Mouse (Mus musculus) layer of hippocampus, postnatal 25 days (tissue): Measurements from ENCODE around the gene 9230102O04Rik. TPM values are rescaled to one million over a fixed set of nuclear protein-coding genes. Genes with fewer than 3 reads are reported as not detected.

Experiments
- DNase-seq, 2 experiments: peaks; one replicate each; pipeline ENCODE4 v3.0.0; 2022; ENCODE audit warnings: mixed read lengths in 2 of 2, low spot score in 1 of 2; ENCODE audit errors: extremely low spot score in 1 of 2
- total RNA-seq, 2 experiments: library from RNA; stranded (reverse); gene quantifications; 2 replicates each; pipeline ENCODE4 v1.2.3; 2021

Gene 9230102O04Rik
- total RNA-seq, 2 experiments from 2014 or later, result not detected

DNA sequence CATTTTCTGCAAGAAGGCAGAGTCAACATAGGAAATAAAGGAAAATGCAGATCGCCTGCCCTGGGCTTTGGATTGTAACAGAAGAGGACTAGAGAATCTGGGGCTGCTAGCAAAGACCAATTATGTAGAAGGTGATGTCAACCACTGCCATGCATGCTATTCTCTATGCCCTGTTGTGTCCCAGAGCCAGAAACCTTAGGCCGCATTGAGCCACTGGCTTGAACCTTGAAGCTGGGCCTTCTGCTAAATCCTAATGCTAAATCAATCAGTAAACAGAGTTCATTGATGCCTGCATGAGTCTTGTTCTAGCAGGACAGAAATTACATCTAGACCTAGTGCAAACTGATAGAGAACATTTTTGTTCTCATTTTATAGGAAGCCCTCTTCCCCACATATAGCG, 3.3 kb downstream of the 9230102O04Rik start:
- DNase-seq, result no peak

DNA sequence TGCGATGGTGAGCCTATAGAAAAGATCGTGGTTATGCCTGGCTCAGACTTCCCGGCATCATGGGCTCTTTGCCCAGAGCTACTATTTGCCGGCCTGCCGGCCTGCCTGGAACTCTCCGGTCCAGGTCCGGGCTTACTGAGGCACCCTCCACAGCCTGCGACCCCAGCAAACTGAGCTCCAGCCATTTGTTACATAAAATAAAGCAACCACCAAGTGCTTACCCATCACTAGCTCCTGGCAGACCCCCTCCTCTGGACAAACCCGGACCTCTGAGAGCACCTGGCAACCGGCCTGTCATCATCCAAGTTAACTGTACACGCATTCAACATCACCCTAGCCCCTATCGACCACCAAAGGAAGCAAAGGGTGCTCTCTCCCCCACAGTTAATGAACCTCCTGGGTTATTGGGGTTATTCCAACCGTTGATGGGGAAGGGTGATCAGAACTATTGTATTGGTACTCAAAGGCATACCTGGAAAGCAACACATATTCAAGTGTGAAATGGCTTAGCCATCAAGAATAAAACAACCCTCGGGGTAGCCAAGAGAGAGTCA, 4.0 kb downstream of the 9230102O04Rik start:
- no peak for DNase-seq

DNA sequence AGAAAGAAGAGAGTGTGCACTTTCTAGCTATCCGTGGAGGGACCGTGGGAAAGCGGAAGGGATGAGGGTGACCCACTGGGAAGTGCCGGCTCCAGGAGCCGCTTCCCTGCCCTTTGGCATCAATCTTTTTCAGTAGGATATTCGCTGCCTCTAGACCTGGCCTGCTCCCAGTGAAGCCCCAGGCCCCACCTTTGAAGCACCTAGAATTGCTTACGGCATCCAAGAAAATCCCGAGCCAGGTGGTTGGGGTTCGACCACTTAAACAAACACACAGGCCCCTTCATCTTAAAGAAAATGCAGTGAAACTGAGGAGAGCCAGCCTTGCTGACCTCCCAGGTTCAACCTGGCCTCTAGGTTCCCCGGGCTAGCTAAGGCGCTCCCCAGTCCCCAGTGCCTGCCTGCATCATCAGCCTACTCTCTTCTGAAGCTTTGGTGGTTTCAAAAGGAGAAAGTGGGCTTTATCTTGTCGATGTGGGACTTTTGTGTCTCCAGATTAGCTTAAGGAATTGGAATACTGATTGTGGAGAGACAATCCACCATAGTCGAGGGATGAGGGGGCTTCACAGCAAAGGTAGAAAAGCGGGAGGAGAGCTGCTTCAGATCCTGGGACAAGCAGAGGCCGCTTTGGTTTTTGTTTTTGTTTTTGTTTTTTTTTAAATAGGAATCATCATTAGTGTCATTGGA, 4.7 kb downstream of the 9230102O04Rik start:
- no peak for DNase-seq

- no peak for DNase-seq
Measured at GRCm38 (mm10) chr2:9883803-9884532, 5.4 kb downstream of the 9230102O04Rik start.

GRCm38 (mm10) chr2:9882926-9883802, 6.2 kb downstream of the 9230102O04Rik start:
- no peak for DNase-seq

GRCm38 (mm10) chr2:9882371-9882925, 6.9 kb downstream of the 9230102O04Rik start:
- no peak for DNase-seq

- no peak for DNase-seq
Measured at GRCm38 (mm10) chr2:9881611-9882023, 7.7 kb downstream of the 9230102O04Rik start.

GRCm38 (mm10) chr2:9881051-9881591, 8.2 kb downstream of the 9230102O04Rik start, which contains the start of gene 4930412O13Rik:
Gene 4930412O13Rik (plus strand): TSS chr2:9881252.
- no peak for DNase-seq

DNA sequence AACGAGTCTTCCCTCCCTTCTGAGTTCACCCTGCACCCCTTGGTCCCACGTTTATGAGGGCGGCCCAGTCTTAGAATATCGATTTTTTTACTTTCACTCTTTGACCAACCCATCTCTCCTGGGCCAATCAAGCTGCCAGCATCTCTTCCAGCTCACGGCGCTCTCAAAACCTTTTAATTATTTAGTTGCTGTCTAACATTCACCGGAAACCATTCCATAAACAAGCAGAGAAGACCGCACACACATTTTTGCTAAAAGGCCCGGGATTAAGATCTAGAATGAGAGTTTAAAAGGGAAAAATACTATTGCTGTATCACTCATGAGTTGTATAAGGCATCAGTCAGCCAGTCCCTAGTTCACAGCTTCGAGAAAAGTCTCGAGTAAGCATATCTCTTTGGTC, 9.1 kb downstream of the 9230102O04Rik start:
- DNase-seq, result no peak

GRCm38 (mm10) chr2:9879493-9879892, 9.8 kb downstream of the 9230102O04Rik start:
- DNase-seq, result peak in 1 of 2 experiments; percentile 39

DNA sequence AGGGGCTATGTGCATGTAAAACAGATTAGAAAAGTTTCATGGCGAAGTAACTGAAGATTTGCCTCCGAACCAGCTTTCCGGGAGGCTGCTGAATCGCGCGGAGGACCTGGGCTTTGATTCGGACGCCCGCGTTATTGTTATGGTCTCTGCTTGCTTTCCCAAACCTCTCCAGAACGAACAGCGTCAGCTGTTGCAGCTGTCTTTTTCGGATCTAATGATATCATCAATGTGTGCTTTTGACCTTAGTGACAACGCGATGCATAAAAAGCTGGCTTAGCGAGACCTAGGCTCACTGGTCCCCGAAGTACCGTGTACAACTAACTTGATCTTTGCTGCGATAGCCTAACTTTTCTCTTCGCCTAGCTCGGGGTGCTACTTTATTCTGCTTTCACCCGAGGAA, 10.2 kb downstream of the 9230102O04Rik start:
- DNase-seq, result no peak

DNA sequence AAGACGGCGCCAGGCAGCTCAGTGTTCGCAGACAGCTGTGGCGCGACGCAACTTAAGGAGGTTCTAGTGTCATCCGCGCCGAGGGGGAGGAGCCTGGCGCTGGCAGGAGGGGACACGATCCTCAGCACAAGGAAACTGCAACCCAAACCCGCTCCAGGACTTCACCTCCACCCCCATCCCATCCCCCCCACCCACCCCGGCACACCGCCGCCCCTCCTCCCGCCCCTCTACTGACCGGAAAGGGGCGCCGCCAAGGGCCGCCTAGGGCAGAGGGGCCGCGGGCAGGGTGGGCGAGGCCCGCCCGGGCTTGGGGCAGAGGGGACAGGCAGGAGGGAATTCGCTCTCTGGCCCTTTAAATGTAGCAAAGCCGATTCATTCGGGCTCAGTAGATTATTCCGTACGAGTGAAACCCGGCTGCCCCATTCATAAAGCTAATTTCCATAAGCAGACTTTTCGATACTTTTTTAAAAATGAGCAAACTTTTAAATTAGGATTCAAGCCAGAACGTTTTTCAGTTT, 10.7 kb downstream of the 9230102O04Rik start:
- no peak for DNase-seq

- no peak for DNase-seq
Measured at GRCm38 (mm10) chr2:9877966-9878563, 11.3 kb downstream of the 9230102O04Rik start.

- DNase-seq, result no peak
Measured at GRCm38 (mm10) chr2:9877326-9877690, 12.0 kb downstream of the 9230102O04Rik start.

- no peak for DNase-seq
Measured at GRCm38 (mm10) chr2:9876621-9877325, 12.6 kb downstream of the 9230102O04Rik start.

DNA sequence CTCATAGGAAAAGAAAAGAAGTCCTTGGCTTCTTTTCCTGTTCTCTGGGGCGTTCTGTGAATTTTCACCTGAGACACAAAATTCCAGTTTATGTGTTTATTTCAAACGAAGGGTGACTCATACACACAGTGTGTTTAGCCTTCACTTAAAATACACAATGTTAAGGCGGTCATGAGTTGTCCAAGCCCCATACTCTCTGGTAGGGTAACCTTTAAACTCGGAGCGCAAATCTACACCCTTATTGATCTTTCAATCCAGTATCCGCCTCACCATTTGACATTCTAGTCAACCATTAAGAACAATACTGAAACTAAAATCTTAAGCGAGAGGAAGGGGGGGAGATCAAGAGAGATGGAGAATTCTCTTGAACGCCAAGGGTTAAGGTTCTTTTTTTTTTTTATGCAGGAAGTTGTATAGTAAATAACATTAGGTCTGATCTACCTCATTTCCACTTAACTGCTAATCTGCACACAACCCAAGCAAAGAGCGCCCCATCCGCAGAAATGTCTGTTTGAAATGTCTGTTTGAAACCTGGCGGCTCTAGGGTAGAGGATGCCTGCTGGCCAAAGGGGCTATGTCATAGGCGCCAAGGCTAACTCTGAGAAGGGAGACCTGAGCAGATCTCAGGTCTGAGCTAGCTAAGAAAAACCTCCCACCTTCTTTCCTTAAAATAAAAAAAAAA, 13.5 kb downstream of the 9230102O04Rik start:
- DNase-seq, result no peak

DNA sequence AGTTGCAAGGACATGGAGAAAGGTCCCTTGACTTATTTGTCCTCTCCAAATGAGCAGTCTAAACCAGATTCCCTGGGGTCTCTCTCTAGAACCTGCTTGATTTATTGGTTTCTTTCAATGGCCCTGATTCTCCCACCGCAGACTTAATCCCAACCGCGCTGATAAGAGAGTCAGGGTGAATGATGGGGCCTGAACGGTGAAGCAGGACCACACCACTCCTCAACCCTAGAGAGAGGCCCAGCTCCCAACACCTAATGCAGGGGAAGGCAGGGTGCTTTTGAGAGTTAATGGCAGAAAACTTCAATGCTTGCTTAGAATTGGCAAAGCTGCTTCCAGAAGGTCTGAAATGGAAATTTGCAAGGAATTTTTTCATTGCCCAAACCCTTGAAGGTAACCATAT, 14.1 kb downstream of the 9230102O04Rik start:
- no peak for DNase-seq
